Mouse (Mus musculus): ENCODE measurements around the gene Slc39a2. TPM values are rescaled to one million over a fixed set of nuclear protein-coding genes. Genes with fewer than 3 reads are reported as not detected.

The Slc39a2 gene
- polyA plus RNA-seq, 1 experiment from 2014 or later = 1.5 TPM

DNA sequence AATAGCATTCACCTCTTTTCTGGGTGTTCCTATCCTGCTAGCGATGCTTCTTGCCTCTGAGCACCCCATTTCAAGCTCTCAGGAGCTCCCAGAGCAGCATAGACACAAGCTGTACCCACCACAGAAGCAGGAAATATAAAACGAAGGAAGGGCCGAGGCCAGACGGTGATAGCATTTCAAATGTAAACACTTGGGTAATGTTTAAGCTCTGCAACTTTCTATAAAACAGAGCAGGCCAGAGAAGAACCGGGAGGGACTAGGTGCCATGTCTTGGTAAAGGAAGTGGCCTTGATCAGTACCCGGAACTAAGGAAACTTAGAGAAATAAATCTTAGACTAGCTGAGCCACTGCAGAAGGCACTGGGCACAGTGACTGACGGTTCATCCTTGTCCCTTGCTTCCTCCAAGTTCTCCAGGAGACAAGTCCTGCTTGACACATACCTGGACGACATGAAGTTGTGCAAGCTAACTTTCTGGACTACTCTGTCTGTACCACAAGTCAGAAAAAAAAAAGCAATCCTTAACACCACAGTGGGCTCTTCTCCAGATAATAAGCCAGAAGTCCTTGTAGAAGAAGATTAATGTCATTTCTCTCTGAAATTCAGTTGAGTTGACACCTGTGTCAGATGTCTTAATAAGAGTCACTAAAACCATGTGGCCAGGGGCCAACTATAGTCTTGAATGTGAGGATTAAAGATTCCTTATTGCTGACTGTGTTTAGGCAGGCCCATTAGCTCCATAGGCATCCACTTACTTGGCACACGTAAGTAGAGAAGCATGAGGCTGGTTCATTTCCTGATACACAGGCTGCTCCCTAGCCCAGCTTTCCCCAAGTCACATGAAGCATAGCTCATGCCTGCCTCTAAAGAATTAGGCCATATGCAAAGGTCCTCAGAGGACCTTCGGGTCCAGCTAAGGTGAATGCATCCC lies 39.7 kb downstream of the Slc39a2 start:
- peak; percentile 59 for ATAC-seq (ENCODE audit: low read depth)
- Histone ChIP-seq H3K4me1 (ENCODE audit: control insufficient read depth, insufficient read depth, low read length) (no peaks in the 10 kb centered on the region), H3K36me3 (ENCODE audit: control insufficient read depth, insufficient read depth, low read length) (no peaks in the 10 kb centered on the region), H3K4me2 (ENCODE audit: low read depth, low read length) (no peak overlapping the region), H3K9me3 (ENCODE audit: control insufficient read depth, low read length) (0 out of 2 replicates have a peak, but pooled peaks cover 4% of the 10 kb centered on the region), H3K4me3 (ENCODE audit: low read depth, low read length) (no peak overlapping the region), H3K27ac (replicated peaks; ENCODE audit: low read depth, low read length) (no peak overlapping the region), H3K9ac (ENCODE audit: low read depth, low read length) (no peak overlapping the region), H3K27me3 (replicated peaks; ENCODE audit: control insufficient read depth, insufficient read depth, low read length) (no peaks in the 10 kb centered on the region)
- DNase-seq (ENCODE audit: low spot score) = peak; percentile 80
- 59% methylated on average over 10 of the region's 10 CpGs for WGBS

DNA sequence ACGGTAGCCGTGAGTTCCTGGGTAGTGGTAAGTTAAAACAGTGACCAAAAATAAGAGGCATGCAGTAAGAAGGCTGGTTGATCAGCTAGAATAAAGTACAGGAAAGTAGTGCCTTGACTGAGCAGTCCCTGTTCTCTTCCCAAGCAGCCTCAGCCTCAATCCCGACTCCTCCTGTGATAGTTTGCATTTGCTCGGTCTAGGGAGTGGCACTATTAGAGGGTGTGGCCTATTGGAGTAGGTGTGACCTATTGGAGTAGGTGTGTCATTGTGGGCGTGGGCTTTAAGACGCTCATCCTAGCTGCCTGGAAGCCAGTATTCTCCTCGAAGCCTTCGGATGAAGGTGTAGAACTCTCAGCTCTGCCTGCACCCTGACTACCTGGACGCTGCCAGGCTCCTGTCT lies 46.3 kb downstream of the Slc39a2 start:
- Histone ChIP-seq H3K9ac (ENCODE audit: low read depth, low read length) (no peak overlapping the region), H3K27me3 (replicated peaks; ENCODE audit: control insufficient read depth, insufficient read depth, low read length) (no peaks in the 10 kb centered on the region), H3K36me3 (ENCODE audit: control insufficient read depth, insufficient read depth, low read length) (no peaks in the 10 kb centered on the region), H3K4me1 (ENCODE audit: control insufficient read depth, insufficient read depth, low read length) (peaks cover 5% of the 10 kb centered on the region; the same call in 1 of the 2 replicates), H3K27ac (replicated peaks; ENCODE audit: low read depth, low read length) (no peak overlapping the region), H3K4me2 (ENCODE audit: low read depth, low read length) (no peak overlapping the region), H3K4me3 (ENCODE audit: low read depth, low read length) (no peak overlapping the region), H3K9me3 (ENCODE audit: control insufficient read depth, low read length) (peaks cover 10% of the 10 kb centered on the region; the same call in 1 of the 2 replicates)
- DNase-seq (ENCODE audit: low spot score) = no peak
- 90% methylated on average over 9 of the region's 9 CpGs for WGBS
- ATAC-seq (ENCODE audit: low read depth) = no peak

DNA sequence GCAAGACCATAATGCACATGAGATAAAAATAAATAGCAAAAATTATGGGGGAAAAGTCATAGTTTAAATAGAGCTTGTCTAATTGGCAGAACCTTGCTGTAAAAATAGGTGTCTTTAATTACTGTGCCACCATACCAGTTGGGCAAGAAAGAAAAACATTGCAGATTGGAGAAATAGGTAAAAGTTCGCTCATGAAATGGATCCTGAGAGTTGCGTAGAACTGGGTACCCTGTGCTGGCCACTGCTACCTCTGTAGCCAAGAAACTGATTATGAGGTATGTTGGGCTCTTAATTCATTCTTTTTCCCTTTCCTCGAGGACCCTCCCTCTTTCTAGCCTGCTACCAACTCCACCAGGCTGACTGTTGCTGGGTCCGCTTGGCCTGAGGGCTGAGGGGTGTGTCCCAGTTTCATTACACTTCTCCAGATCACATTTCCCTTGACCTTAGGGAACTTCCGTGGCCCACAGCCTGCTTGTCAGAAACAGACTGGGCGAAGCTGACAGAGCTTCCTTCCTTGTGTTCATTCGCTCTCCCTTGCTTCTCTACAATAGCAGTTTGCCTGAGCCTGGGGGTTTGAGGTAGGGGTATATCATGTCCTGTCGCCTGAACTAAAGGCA lies 48.4 kb downstream of the Slc39a2 start:
- no peaks in the 10 kb centered on the region for H3K27me3 ChIP-seq (replicated peaks; ENCODE audit: control insufficient read depth, insufficient read depth, low read length)
- H3K4me2 ChIP-seq (ENCODE audit: low read depth, low read length) = no peak overlapping the region
- DNase-seq (ENCODE audit: low spot score) (peak; percentile 33), ATAC-seq (ENCODE audit: low read depth) (no peak)
- WGBS = 25% methylated on average over 8 of the region's 8 CpGs
- H3K36me3 ChIP-seq (ENCODE audit: control insufficient read depth, insufficient read depth, low read length) = no peaks in the 10 kb centered on the region
- H3K9ac ChIP-seq (ENCODE audit: low read depth, low read length) = no peak overlapping the region
- H3K4me1 ChIP-seq (ENCODE audit: control insufficient read depth, insufficient read depth, low read length) = peaks cover 5% of the 10 kb centered on the region; the same call in 1 of the 2 replicates
- no peak overlapping the region for H3K4me3 ChIP-seq (ENCODE audit: low read depth, low read length)
- H3K27ac ChIP-seq (replicated peaks; ENCODE audit: low read depth, low read length) = no peak overlapping the region
- peaks cover 10% of the 10 kb centered on the region; the same call in 1 of the 2 replicates for H3K9me3 ChIP-seq (ENCODE audit: control insufficient read depth, low read length)

DNA sequence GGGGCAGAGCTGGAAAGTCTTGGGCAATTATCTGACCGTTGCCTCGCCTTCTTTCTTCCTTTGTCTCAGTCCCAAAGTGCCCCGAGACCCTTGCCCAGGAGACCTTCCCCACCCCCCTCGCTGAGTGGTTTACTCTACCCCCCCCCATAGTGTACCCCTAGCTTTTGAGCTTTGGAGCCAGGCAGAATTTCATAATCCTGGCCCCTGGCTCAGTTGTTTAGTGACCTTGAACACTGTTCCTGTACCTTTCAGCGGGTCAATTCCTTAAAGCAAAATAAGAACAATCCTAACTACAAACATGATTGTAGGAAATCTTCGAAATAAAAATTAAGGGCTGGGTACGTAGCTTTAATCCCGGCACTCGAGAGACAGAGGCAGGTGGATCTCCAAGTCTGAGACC lies 48.9 kb downstream of the Slc39a2 start:
- ATAC-seq (ENCODE audit: low read depth) = no peak

DNA sequence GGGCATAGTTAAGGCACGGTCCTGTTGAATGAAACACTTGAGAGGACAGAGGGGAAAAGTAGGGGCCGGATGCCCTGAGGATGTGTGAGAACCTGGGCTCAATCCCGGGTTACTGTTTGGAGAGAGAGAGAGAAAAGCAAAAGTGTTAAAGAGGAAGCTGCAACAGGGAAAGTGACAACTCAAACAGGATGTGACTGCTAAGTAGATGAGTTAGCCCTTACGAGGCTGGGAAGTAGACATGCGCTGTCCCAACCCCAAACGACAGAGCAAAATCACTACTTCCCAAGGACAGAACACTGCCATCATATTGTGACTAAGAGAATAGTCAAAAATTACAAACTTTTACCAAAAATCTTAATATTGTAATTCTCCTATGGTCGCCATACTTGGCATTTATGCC lies 49.5 kb downstream of the Slc39a2 start:
- Histone ChIP-seq H3K27me3 (replicated peaks; ENCODE audit: control insufficient read depth, insufficient read depth, low read length) (no peaks in the 10 kb centered on the region), H3K4me3 (ENCODE audit: low read depth, low read length) (no peak overlapping the region), H3K9me3 (ENCODE audit: control insufficient read depth, low read length) (peaks cover 6% of the 10 kb centered on the region; the same call in 1 of the 2 replicates), H3K4me1 (ENCODE audit: control insufficient read depth, insufficient read depth, low read length) (peaks cover 5% of the 10 kb centered on the region; the same call in 1 of the 2 replicates), H3K36me3 (ENCODE audit: control insufficient read depth, insufficient read depth, low read length) (no peaks in the 10 kb centered on the region), H3K27ac (replicated peaks; ENCODE audit: low read depth, low read length) (no peak overlapping the region), H3K4me2 (ENCODE audit: low read depth, low read length) (no peak overlapping the region), H3K9ac (ENCODE audit: low read depth, low read length) (no peak overlapping the region)
- DNase-seq (ENCODE audit: low spot score) (no peak), ATAC-seq (ENCODE audit: low read depth) (no peak)
- 38% methylated on average over 7 of the region's 7 CpGs for WGBS

More for the DNA sequence above, 48.9 kb downstream of the Slc39a2 start:
- H3K36me3 ChIP-seq (ENCODE audit: control insufficient read depth, insufficient read depth, low read length) = no peaks in the 10 kb centered on the region
- peaks cover 5% of the 10 kb centered on the region; the same call in 1 of the 2 replicates for H3K4me1 ChIP-seq (ENCODE audit: control insufficient read depth, insufficient read depth, low read length)
- DNase-seq (ENCODE audit: low spot score) = no peak
- 51% methylated on average over 9 of the region's 9 CpGs for WGBS
- H3K9me3 ChIP-seq (ENCODE audit: control insufficient read depth, low read length) = peaks cover 7% of the 10 kb centered on the region; the same call in 1 of the 2 replicates
- no peak overlapping the region for H3K4me2 ChIP-seq (ENCODE audit: low read depth, low read length)
- H3K27ac ChIP-seq (replicated peaks; ENCODE audit: low read depth, low read length) = no peak overlapping the region
- no peak overlapping the region for H3K9ac ChIP-seq (ENCODE audit: low read depth, low read length)
- no peaks in the 10 kb centered on the region for H3K27me3 ChIP-seq (replicated peaks; ENCODE audit: control insufficient read depth, insufficient read depth, low read length)
- no peak overlapping the region for H3K4me3 ChIP-seq (ENCODE audit: low read depth, low read length)

DNA sequence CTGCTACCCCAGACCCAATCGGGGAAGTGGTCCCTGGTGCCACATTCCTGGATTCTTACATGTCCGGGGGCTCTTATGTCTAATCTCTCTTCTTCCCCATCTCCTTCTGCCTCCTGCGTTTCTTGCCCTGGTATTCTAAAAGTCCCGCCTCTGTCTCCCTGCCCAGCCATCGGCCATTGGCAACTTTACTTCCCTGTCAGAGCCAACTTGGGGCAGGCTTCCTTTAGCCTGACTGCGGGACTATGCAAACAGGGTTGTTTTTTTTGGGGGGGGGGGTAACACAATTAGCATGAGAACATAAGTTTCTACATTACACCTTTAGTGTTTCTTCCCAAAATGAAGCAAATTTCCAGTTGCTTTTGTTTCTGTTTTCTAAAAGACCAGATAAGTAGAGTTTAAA lies 50.6 kb downstream of the Slc39a2 start:
- 72% methylated on average over 6 of the region's 6 CpGs for WGBS
- Histone ChIP-seq H3K9ac (ENCODE audit: low read depth, low read length) (no peak overlapping the region), H3K4me1 (ENCODE audit: control insufficient read depth, insufficient read depth, low read length) (peaks cover 5% of the 10 kb centered on the region; the same call in 1 of the 2 replicates), H3K9me3 (ENCODE audit: control insufficient read depth, low read length) (no peaks in the 10 kb centered on the region), H3K27ac (replicated peaks; ENCODE audit: low read depth, low read length) (no peak overlapping the region), H3K27me3 (replicated peaks; ENCODE audit: control insufficient read depth, insufficient read depth, low read length) (no peaks in the 10 kb centered on the region), H3K4me3 (ENCODE audit: low read depth, low read length) (no peak overlapping the region), H3K36me3 (ENCODE audit: control insufficient read depth, insufficient read depth, low read length) (no peaks in the 10 kb centered on the region), H3K4me2 (ENCODE audit: low read depth, low read length) (no peak overlapping the region)
- ATAC-seq (ENCODE audit: low read depth) (no peak), DNase-seq (ENCODE audit: low spot score) (no peak)

Other genes starting within 250 kb of the Slc39a2 start
- not detected in 2 replicates for gene Gm17079, start 197.4 kb upstream of the Slc39a2 start, polyA plus RNA-seq (2014; fragmentation: Nextera tagmentation; extraction: Ambion mirVana)
- not detected in 2 replicates for gene Gm5800, start 175.7 kb upstream of the Slc39a2 start, polyA plus RNA-seq (2014; fragmentation: Nextera tagmentation; extraction: Ambion mirVana)
- gene Ang4, start 119.3 kb upstream of the Slc39a2 start, polyA plus RNA-seq (2014; fragmentation: Nextera tagmentation; extraction: Ambion mirVana) = not detected in 2 replicates
- not detected in 2 replicates for gene AY358078, start 92.8 kb upstream of the Slc39a2 start, polyA plus RNA-seq (2014; fragmentation: Nextera tagmentation; extraction: Ambion mirVana)
- gene Ear6, start 39.2 kb upstream of the Slc39a2 start, polyA plus RNA-seq (2014; fragmentation: Nextera tagmentation; extraction: Ambion mirVana) = not detected in 2 replicates
- 30.6 and 36.5 TPM in 2 replicates for gene Mettl17, start 8.0 kb upstream of the Slc39a2 start, polyA plus RNA-seq (2014; fragmentation: Nextera tagmentation; extraction: Ambion mirVana)
- gene Ndrg2, start 21.3 kb downstream of the Slc39a2 start, polyA plus RNA-seq (2014; fragmentation: Nextera tagmentation; extraction: Ambion mirVana) = 47.5 and 57.5 TPM in 2 replicates
- not detected in 2 replicates for gene Tppp2, start 25.5 kb downstream of the Slc39a2 start, polyA plus RNA-seq (2014; fragmentation: Nextera tagmentation; extraction: Ambion mirVana)
- gene Rnase13, start 29.9 kb downstream of the Slc39a2 start, polyA plus RNA-seq (2014; fragmentation: Nextera tagmentation; extraction: Ambion mirVana) = not detected in 2 replicates
- gene Arhgef40, start 91.8 kb downstream of the Slc39a2 start, polyA plus RNA-seq (2014; fragmentation: Nextera tagmentation; extraction: Ambion mirVana) = 113 and 128 TPM in 2 replicates
- gene Tmem253, start 122.8 kb downstream of the Slc39a2 start, polyA plus RNA-seq (2014; fragmentation: Nextera tagmentation; extraction: Ambion mirVana) = 0.64 and 0.82 TPM in 2 replicates
- gene Zfp219, start 127.8 kb downstream of the Slc39a2 start, polyA plus RNA-seq (2014; fragmentation: Nextera tagmentation; extraction: Ambion mirVana) = 21.4 and 25.2 TPM in 2 replicates
- gene Olfr221, start 149.6 kb downstream of the Slc39a2 start, polyA plus RNA-seq (2014; fragmentation: Nextera tagmentation; extraction: Ambion mirVana) = not detected in 2 replicates
- gene Hnrnpc, start 211.1 kb downstream of the Slc39a2 start, polyA plus RNA-seq (2014; fragmentation: Nextera tagmentation; extraction: Ambion mirVana) = 498 and 515 TPM in 2 replicates
- 46.7 and 47.0 TPM in 2 replicates for gene Rpgrip1, start 217.8 kb downstream of the Slc39a2 start, polyA plus RNA-seq (2014; fragmentation: Nextera tagmentation; extraction: Ambion mirVana)

All from embryonic facial prominence, embryonic 14.5 days (tissue).